Mouse (Mus musculus) forebrain, embryonic 16.5 days (tissue): Measurements from ENCODE around the gene Tmem88. TPM values are rescaled to one million over a fixed set of nuclear protein-coding genes. Genes with fewer than 3 reads are reported as not detected.

Experiments
- ATAC-seq: fragments of 200-750 bp; cut with Nextera tagmentation; 2 replicates; pipeline ENCODE4 v1.8.0; 2017; ENCODE audit warnings: mild to moderate bottlenecking, moderate library complexity
- H3K27ac ChIP-seq: fragments of 300-500 bp; sonication (generic); 2 replicates; pipeline ENCODE4 v1.5.1; 2014; ENCODE audit warnings: low read length, control low read depth
- H3K27me3 ChIP-seq: fragments of 300-500 bp; sonication (generic); replicated peaks from 2 replicates; pipeline ENCODE4 v1.6.1; 2014; ENCODE audit warnings: low read length; ENCODE audit not compliant: control insufficient read depth, insufficient read depth
- H3K36me3 ChIP-seq: fragments of 300-500 bp; sonication (generic); 2 replicates; pipeline ENCODE4 v1.6.1; 2014; ENCODE audit not compliant: control insufficient read depth, insufficient read depth
- H3K4me1 ChIP-seq: fragments of 300-500 bp; sonication (generic); replicated peaks from 2 replicates; pipeline ENCODE4 v1.6.1; 2014; ENCODE audit warnings: low read length; ENCODE audit not compliant: control insufficient read depth, insufficient read depth
- H3K4me2 ChIP-seq: fragments of 300-500 bp; sonication (generic); 2 replicates; pipeline ENCODE4 v1.6.1; 2014; ENCODE audit warnings: mild to moderate bottlenecking, low read length, control low read depth
- H3K4me3 ChIP-seq: fragments of 300-500 bp; sonication (generic); replicated peaks from 2 replicates; pipeline ENCODE4 v1.5.1; 2014; ENCODE audit warnings: mild to moderate bottlenecking, low read length, control low read depth
- H3K9ac ChIP-seq: fragments of 300-500 bp; sonication (generic); replicated peaks from 2 replicates; pipeline ENCODE4 v1.6.1; 2014; ENCODE audit warnings: low read depth, low read length, control low read depth
- H3K9me3 ChIP-seq: fragments of 300-500 bp; sonication (generic); 2 replicates; pipeline ENCODE4 v1.6.1; 2016; ENCODE audit warnings: low read length; ENCODE audit not compliant: control insufficient read depth
- WGBS: fragments of 180-500 bp; shearing (Covaris S2); extraction: QIAGEN DNeasy Blood & Tissue Kit; methylation state at CpG from one replicate; pipeline ENCODE4 v1.1.7; 2014; 5-methylcytosine and 5-hydroxymethylcytosine counted together
- polyA plus RNA-seq: library from polyadenylated mRNA; unstranded; fragments of >200 nt; fragmentation: Nextera tagmentation; extraction: Ambion mirVana; gene quantifications from 2 replicates; pipeline ENCODE4 v1.2.1, GENCODE M21; 2015

Tmem88 gene
- polyA plus RNA-seq, 1 experiment from 2014 or later = 5.9 TPM

DNA sequence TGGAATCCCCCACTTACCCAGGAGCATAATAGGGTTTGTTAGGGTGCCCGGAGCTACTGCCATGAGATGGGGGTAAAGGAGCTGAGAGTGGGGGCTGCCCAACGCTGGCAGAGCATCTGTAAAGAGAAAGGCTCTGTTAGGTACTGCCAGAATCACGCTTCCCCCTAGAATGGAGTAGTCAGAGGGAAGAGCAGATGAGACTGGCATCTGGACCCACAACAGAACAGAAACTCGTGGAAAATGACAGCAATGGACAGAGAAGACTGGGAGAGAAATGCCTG, 9.6 kb upstream of the Tmem88 start:
- no peaks in the 10 kb centered on the region for H3K9me3 ChIP-seq
- no peak overlapping the region for H3K9ac ChIP-seq
- H3K4me1 ChIP-seq = peaks cover 30% of the 10 kb centered on the region
- 88% methylated on average over 4 of the region's 4 CpGs for WGBS
- H3K4me2 ChIP-seq = no peak overlapping the region
- no peak for ATAC-seq
- H3K27ac ChIP-seq = no peak overlapping the region
- H3K36me3 ChIP-seq = peaks cover 45% of the 10 kb centered on the region
- no peak overlapping the region for H3K4me3 ChIP-seq
- no peaks in the 10 kb centered on the region for H3K27me3 ChIP-seq

DNA sequence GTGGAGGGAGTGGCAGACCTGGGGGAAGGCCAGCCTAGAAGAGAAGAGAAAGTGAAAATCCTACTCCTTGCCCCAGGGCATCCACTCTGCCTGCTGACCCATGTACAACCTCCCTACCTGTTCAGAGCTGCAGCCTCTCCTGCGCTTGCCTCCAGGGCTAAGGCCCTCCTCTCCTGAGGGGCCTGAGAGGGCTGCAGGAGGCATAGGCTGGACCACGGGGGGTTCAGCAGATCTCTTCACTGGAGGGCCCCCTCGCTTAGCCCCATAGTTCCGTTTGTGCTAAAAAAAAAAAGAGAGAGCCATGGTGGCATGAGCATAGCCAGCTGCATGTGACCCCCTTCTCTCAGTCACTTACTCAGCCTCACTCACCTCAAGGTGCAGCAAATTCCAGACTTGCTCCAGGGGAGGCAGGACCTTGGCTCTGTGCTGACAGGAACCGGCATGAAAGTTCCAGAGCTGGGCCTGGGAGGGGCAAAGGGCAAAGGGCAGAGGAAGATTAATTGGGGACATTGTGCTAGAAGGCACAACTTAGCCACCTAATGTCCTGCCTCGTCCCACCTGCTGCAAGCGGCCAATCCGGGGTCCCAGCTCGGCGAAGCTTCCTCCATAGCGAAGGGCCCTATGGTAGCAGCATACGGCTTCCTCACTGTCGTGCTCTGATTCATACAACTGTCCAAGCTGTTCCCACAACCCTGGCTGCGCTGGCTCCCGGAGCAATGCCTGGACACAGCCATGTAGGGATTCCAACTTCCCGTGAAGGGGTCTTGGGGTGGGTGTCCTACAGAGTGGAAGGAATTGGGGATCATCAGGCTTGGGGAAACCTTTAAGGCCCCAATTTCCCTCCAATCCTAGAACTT, 9.1 kb upstream of the Tmem88 start:
- Histone ChIP-seq H3K36me3 (peaks cover 47% of the 10 kb centered on the region), H3K4me2 (no peak overlapping the region)
- WGBS = 90% methylated on average over 16 of the region's 16 CpGs

DNA sequence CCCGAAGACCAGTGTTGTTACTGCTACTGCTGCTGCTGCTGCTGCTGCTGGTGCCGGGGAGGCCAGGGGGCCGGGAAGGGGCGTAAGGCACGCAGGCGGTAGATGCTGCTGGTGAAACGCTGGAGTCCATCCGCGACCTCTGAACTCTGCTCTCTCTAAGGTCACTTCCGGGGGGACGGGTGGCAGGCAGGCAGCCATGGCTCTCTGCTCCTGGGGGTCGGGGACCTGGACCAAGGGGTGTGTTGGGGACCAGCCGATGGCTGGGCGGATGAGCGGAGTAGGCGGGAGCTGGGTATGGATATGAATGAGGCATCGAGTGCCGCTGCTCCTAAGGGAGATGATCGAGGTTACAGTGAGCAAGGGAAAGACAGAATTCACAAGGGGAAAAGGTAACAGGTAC, 8.2 kb upstream of the Tmem88 start:
- Histone ChIP-seq H3K27ac (no peak overlapping the region), H3K4me1 (peaks cover 22% of the 10 kb centered on the region), H3K9me3 (no peaks in the 10 kb centered on the region), H3K27me3 (no peaks in the 10 kb centered on the region), H3K4me2 (no peak overlapping the region), H3K9ac (no peak overlapping the region), H3K36me3 (peaks cover 56% of the 10 kb centered on the region), H3K4me3 (no peak overlapping the region)
- 90% methylated on average over 19 of the region's 19 CpGs for whole genome bisulfite sequencing
- no peak for ATAC-seq

More for the DNA sequence above, 9.1 kb upstream of the Tmem88 start:
- Histone ChIP-seq H3K27ac (no peak overlapping the region), H3K27me3 (no peaks in the 10 kb centered on the region), H3K4me1 (peaks cover 24% of the 10 kb centered on the region), H3K4me3 (no peak overlapping the region), H3K9me3 (no peaks in the 10 kb centered on the region), H3K9ac (no peak overlapping the region)
- ATAC-seq = no peak

DNA sequence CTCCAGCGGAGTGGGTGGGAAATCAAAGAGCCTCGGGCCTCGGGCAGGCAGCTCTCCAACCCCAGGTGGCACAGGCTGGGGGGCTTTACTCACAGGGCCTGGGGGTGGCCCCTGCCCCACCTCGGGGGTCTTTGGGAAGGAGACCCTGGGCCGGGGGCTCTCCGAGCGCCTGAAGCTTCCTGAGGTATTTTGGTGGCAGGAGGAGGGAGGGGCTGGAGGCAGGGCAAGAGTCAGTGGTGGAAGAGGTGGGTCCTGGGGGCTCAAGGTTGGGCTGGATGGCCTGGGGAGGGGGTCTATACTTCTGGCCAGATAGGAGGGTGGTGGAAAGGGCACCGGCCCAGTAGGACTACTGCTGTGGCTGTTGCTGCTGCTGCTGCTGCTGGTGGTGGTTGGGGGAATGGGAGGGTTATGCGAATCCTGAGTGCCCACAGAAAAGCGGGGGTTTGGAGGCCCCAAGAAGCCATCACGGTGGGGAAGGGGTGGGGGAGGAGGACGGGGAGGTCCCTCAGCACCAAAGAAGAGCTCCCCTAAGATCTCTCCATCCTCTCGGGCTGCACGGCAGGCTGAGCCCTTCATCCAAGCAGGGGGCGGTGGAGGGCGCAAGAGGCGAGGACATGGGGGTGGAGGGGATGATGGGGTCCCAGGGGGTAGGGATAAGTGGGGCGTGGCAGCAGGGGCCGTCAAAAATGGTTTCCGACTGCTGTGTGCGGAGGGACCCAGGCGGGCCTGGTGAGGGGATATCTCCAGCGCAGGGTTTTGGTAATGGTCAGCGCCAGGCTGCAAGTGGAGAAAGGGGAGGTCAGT, 7.6 kb upstream of the Tmem88 start:
- H3K4me1 ChIP-seq = peaks cover 24% of the 10 kb centered on the region
- no peaks in the 10 kb centered on the region for H3K27me3 ChIP-seq
- H3K4me2 ChIP-seq = no peak overlapping the region
- H3K4me3 ChIP-seq = no peak overlapping the region
- H3K9me3 ChIP-seq = no peaks in the 10 kb centered on the region
- no peak overlapping the region for H3K27ac ChIP-seq
- no peak overlapping the region for H3K9ac ChIP-seq
- H3K36me3 ChIP-seq = peaks cover 62% of the 10 kb centered on the region
- ATAC-seq = no peak
- 89% methylated on average over 24 of the region's 24 CpGs for WGBS

DNA sequence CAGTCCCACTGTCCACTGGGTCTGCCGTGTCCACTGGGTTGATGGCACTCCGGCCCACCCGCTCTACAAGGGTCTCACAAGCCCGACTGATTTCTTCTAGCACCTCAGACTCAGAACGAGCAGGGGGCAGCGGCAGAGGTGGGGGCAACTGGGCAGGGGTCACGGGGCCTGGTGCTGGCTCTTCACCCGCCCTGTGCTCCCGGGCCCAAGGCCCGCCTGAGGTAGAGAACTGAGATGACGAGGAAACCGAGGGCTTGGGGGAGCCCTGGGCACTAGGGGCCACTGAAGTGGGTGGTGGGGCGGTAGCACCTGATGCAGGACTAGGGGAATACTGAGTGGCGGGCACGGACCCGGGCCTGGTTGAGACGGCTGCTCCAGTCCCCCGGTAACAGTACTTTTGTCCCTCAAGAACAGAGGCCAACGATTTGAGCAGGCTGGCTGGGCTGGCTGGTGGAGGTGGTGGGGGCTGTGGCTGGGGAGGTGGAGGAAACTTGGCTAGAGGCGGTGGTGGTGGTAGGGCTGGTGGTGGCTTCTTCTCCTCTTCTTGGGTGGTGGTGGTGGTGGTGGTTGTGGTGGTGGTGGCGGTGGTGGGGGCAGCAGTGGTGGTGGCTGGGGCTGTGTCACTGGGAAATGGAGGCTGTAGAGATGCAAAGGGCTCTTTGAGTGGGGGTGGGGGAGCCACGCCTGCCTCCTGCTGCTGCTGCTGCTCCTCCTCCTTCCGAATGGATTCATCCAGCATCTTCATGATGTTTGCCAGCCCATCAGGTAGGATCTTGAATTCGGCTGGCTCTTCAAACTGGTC, 6.8 kb upstream of the Tmem88 start:
- no peaks in the 10 kb centered on the region for H3K27me3 ChIP-seq
- peaks cover 70% of the 10 kb centered on the region for H3K36me3 ChIP-seq
- H3K4me3 ChIP-seq = no peak overlapping the region
- 94% methylated on average over 23 of the region's 24 CpGs for WGBS
- peaks cover 24% of the 10 kb centered on the region for H3K4me1 ChIP-seq
- H3K9me3 ChIP-seq = no peaks in the 10 kb centered on the region
- no peak overlapping the region for H3K4me2 ChIP-seq
- no peak for ATAC-seq
- no peak overlapping the region for H3K27ac ChIP-seq
- no peak overlapping the region for H3K9ac ChIP-seq

DNA sequence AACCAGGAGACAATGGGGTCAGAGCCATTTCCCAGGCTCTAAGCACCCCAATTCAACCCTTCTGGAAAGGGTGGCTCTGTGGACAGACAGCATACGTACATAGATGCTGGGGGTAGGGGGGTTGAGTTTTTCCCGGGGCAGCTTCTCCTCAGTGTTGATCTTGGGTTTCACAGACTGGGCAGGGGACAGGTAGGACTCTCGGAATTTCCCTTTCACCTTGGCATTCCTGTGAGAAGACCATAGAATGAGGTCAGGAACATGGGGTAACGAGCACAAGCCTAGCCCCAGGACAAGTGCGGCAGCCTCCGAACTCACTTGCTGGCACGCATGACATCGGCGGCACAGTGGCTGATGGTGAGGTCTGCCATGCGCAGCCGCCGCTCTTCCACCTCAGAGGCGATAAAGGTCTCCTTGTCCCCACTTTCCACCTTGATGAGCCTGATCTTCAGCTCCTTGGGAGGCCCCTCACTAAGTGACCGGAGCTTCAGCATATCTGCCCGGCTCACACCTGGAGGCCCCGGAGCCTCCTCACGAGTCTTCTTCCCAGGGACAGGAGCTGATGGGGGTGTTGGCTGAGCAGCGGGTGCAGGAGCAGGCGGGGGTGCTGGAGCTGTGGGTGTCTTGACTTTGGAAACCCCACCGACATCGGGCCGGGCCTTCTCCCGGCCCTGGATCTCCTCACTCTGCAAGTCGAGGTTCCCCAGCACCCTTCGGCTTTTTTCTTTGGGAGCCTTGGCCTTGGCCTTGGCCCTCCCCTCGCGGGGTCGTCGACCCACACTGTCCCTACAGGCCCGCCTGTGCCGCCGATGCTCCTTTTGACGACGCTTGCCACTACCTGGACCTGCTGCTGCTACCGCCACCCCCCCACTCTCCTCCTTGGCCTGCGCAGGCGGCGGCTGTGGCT, 5.9 kb upstream of the Tmem88 start:
- H3K27ac ChIP-seq = no peak overlapping the region
- H3K27me3 ChIP-seq = no peaks in the 10 kb centered on the region
- no peak overlapping the region for H3K4me3 ChIP-seq
- H3K9ac ChIP-seq = no peak overlapping the region
- no peak overlapping the region for H3K4me2 ChIP-seq
- H3K4me1 ChIP-seq = peaks cover 19% of the 10 kb centered on the region
- 93% methylated on average over 35 of the region's 38 CpGs for WGBS
- no peak for ATAC-seq
- peaks cover 73% of the 10 kb centered on the region for H3K36me3 ChIP-seq
- no peaks in the 10 kb centered on the region for H3K9me3 ChIP-seq

DNA sequence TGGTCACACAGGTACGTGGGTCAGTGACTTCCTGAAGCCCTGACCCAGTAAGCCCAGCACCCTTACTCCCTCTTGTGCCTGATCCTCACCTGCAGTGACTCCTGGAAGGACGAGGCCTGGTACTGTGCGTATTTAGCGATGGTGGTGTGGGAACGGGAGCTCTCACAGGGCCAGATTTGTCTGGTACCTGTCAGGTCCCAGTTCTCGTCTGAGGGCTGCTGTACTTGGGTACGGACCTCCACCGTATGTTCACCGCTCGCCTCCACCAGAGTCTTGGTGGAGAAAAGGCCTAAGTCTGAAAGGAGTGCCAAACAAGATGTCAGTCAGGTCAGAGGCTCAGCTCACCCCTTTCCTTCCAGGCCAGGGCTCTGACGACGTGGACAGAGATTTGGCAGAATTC, 4.0 kb upstream of the Tmem88 start:
- Histone ChIP-seq H3K36me3 (peaks cover 66% of the 10 kb centered on the region), H3K9me3 (no peaks in the 10 kb centered on the region), H3K9ac (no peak overlapping the region), H3K4me3 (no peak overlapping the region), H3K27ac (no peak overlapping the region), H3K4me2 (no peak overlapping the region), H3K4me1 (peaks cover 9% of the 10 kb centered on the region), H3K27me3 (no peaks in the 10 kb centered on the region)
- ATAC-seq = no peak
- WGBS = 85% methylated on average over 12 of the region's 12 CpGs

DNA sequence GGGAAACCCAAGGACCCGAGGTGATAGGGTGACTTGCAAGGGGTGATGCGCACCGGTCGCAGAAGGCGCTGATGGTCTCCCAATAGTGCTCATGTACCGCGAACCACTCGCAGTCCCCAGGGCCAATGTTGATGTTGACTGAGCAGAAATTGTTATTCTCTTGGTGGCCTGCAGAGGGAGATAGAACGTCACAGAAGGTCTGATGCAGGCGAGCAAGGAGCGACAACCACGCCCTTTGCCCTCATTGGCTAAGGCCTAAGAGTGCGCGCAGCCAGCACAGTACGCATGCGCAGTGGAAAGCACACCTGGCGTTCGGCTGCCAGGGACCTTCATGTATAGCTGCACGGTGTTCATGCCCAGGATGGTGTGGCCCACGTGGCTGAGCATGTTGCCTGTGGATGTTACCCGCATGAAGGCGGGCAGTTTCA, 3.2 kb upstream of the Tmem88 start:
- H3K9me3 ChIP-seq = no peaks in the 10 kb centered on the region
- no peak overlapping the region for H3K4me2 ChIP-seq
- H3K9ac ChIP-seq = no peak overlapping the region
- H3K36me3 ChIP-seq = peaks cover 58% of the 10 kb centered on the region
- H3K4me3 ChIP-seq = no peak overlapping the region
- ATAC-seq = peak; percentile 67
- H3K4me1 ChIP-seq = peaks cover 15% of the 10 kb centered on the region
- no peaks in the 10 kb centered on the region for H3K27me3 ChIP-seq
- no peak overlapping the region for H3K27ac ChIP-seq
- WGBS = 11% methylated on average over 22 of the region's 22 CpGs
